Mouse (Mus musculus): ENCODE measurements around the gene Tex19.2. TPM values are rescaled to one million over a fixed set of nuclear protein-coding genes. Genes with fewer than 3 reads are reported as not detected.

The Tex19.2 gene
- polyA plus RNA-seq (2016; fragmentation: Nextera tagmentation; extraction: Ambion mirVana), result not detected in 2 replicates

DNA sequence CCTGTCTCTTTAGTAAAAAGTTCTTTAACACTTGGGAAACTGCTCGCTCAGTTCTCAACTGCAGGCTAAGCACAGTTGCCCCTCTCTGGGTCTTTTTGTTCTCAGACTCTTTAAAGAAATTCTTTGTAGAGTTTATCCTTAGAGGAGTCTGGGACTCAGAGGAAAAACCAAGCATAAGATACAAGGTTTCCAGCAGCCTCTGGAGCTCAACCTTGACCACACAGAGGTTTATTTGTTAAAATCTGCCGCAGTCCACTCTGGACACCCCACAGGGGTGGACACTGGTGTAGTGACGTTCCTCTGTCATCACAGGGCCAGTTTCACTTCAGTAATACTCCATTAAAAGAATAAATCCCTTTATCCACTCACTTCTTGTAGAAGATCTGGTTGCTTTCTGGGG lies at the start of gene Tex19.2:
TSS of gene Tex19.2 (minus strand) at position 101 of the 400 bp plus-strand sequence.
- Histone ChIP-seq H3K36me3 (no peaks in the 10 kb centered on the region), H3K27ac (no peak within 1 kb of the TSS), H3K4me3 (replicated peaks) (no peak within 1 kb of the TSS), H3K9ac (replicated peaks) (no peak within 1 kb of the TSS), H3K4me1 (replicated peaks) (no peaks in the 10 kb centered on the region), H3K9me3 (no peaks in the 10 kb centered on the region), H3K4me2 (no peak within 1 kb of the TSS), H3K27me3 (no peaks in the 10 kb centered on the region)
- 88% methylated on average over 3 of the region's 3 CpGs for WGBS
- no peak for ATAC-seq (ENCODE audit: insufficient number of reproducible peaks, insufficient read depth, low FRiP score, low TSS enrichment, low read depth)

DNA sequence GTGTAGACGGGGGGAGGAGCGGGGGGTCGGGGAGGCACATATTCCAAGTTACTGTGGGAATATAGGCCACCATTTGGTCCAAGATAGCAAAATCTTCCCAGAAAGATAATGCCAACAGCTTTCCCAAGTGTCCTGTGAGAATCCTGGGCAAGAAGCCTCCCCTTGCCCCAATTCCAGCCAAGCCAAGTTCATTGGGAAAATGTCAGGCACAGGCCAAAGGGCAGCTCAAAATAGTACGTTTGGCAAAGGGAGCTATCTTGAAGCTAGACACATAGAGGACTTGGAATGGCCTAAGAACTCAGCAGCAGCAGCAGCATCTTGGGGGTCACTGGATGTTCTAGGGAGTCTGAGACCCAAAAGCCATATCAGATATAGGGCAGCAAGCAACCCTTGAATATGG lies 45.3 kb upstream of the Tex19.2 start:
- peaks cover 8% of the 10 kb centered on the region for H3K27me3 ChIP-seq
- H3K4me2 ChIP-seq, result no peak overlapping the region
- ATAC-seq (ENCODE audit: insufficient number of reproducible peaks, insufficient read depth, low FRiP score, low TSS enrichment, low read depth), result no peak
- WGBS, result 90% methylated on average over 4 of the region's 4 CpGs
- H3K4me3 ChIP-seq (replicated peaks), result no peak overlapping the region
- H3K27ac ChIP-seq, result no peak overlapping the region
- no peaks in the 10 kb centered on the region for H3K36me3 ChIP-seq
- H3K9me3 ChIP-seq, result no peaks in the 10 kb centered on the region
- H3K9ac ChIP-seq (replicated peaks), result no peak overlapping the region
- H3K4me1 ChIP-seq (replicated peaks), result 0 out of 2 replicates have a peak, but pooled peaks cover 5% of the 10 kb centered on the region

DNA sequence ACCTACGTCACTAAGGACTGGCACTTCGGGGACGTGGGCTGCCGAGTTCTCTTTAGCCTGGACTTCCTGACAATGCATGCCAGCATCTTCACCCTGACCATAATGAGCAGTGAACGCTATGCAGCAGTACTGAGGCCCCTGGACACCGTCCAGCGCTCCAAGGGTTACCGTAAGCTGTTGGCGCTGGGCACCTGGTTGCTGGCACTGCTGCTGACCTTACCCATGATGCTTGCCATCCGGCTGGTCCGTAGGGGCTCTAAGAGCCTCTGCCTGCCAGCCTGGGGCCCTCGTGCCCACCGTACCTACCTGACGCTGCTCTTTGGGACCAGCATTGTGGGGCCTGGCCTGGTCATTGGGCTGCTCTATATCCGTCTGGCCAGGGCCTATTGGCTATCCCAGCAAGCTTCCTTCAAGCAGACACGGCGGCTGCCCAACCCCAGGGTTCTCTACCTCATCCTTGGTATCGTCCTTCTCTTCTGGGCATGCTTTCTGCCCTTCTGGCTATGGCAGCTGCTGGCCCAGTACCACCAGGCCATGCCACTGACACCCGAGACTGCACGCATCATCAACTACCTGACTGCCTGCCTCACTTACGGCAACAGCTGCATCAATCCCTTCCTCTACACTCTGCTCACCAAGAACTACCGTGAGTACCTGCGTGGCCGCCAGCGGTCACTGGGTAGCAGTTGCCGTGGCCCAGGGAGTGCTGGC lies 42.3 kb upstream of the Tex19.2 start:
- H3K4me1 ChIP-seq (replicated peaks), result peaks cover 16% of the 10 kb centered on the region
- peaks cover 32% of the 10 kb centered on the region for H3K27me3 ChIP-seq
- no peak for ATAC-seq (ENCODE audit: insufficient number of reproducible peaks, insufficient read depth, low FRiP score, low TSS enrichment, low read depth)
- H3K9me3 ChIP-seq, result no peaks in the 10 kb centered on the region
- no peaks in the 10 kb centered on the region for H3K36me3 ChIP-seq
- no peak overlapping the region for H3K4me3 ChIP-seq (replicated peaks)
- WGBS, result 89% methylated on average over 26 of the region's 26 CpGs
- no peak overlapping the region for H3K9ac ChIP-seq (replicated peaks)
- H3K4me2 ChIP-seq, result no peak overlapping the region
- no peak overlapping the region for H3K27ac ChIP-seq

DNA sequence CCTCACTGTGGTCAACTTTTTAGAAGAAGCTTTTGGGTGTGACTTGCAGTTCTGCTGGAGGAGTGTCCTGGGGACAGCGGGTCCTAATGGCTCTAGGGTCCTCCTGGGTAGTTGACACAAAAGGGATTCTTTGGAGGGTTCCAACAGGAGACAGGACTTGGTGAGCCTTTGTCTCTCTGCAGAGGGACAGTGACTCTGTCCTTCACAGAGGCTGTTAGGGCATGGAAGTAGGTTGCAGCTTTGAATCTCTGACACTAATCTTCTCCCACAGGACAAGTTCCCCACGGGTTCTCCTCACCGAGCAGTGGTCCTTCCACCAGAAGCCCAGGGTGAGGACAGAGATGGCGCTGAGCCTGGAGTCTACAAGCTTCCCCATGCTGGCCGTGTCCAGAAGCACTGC lies 41.5 kb upstream of the Tex19.2 start, which contains the start of gene Uts2r:
TSS of gene Uts2r (plus strand) at position 301 of the 400 bp plus-strand sequence.
- H3K9ac ChIP-seq (replicated peaks), result no peak within 1 kb of the TSS
- H3K4me3 ChIP-seq (replicated peaks), result no peak within 1 kb of the TSS
- no peaks in the 10 kb centered on the region for H3K9me3 ChIP-seq
- H3K27me3 ChIP-seq, result peaks cover 40% of the 10 kb centered on the region
- H3K4me2 ChIP-seq, result no peak within 1 kb of the TSS
- no peaks in the 10 kb centered on the region for H3K36me3 ChIP-seq
- ATAC-seq (ENCODE audit: insufficient number of reproducible peaks, insufficient read depth, low FRiP score, low TSS enrichment, low read depth), result no peak
- WGBS, result 90% methylated on average over 5 of the region's 5 CpGs
- H3K27ac ChIP-seq, result no peak within 1 kb of the TSS
- H3K4me1 ChIP-seq (replicated peaks), result peaks cover 16% of the 10 kb centered on the region

DNA sequence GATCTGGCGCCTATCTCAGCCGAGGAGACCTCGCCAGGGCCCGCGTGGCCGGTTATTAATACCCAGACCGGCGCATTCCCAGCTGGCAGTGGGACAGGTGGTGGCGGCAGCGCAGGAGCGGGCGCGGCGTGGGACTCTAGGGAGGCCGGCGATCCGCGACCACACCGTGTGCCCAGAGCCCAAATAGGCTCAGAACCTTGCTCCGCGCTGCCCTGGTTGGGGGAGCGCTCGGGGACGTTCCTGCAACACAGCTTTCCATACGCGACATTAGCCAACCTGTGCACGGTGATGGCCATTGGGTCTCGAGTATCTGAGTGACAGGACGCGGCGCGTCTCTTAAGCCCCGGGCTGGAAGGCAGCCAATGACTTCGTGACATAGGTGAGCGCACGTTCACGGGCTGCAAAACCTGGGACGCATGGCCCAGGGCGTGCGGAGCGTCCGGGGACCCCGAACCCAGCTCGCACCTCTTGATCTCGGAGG lies 38.0 kb upstream of the Tex19.2 start:
- WGBS, result 1% methylated on average over 45 of the region's 45 CpGs
- peaks cover 57% of the 10 kb centered on the region for H3K27me3 ChIP-seq
- H3K4me2 ChIP-seq, result peak overlapping the region; percentile 67
- peaks cover 11% of the 10 kb centered on the region for H3K4me1 ChIP-seq (replicated peaks)
- no peaks in the 10 kb centered on the region for H3K9me3 ChIP-seq
- H3K27ac ChIP-seq, result no peak overlapping the region
- no peaks in the 10 kb centered on the region for H3K36me3 ChIP-seq
- peak overlapping the region; percentile 40; the same call in 1 of the 2 replicates for H3K9ac ChIP-seq (replicated peaks)
- H3K4me3 ChIP-seq (replicated peaks), result peak overlapping the region; percentile 40
- no peak for ATAC-seq (ENCODE audit: insufficient number of reproducible peaks, insufficient read depth, low FRiP score, low TSS enrichment, low read depth)

DNA sequence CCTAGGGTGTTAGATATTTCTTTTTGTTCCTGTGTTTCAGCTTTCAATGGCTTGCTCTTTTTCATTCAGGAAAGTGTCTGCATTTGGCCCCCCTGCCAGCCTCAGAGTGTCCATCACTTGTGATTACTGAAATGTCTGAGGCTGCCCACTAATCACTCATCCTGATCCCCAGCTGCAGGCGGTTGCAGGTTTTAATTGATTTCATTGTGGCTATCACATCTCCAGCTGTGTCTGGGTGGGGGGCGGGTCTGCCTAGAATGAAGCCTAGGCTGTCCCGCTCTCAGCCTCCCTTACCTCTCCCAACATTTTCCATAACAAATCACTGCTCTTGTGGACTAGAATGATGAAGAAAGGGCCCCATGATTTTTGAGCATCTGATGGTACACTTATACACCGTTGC lies 35.7 kb upstream of the Tex19.2 start:
- no peak overlapping the region for H3K27ac ChIP-seq
- WGBS, result 33% methylated on average over 4 of the region's 4 CpGs
- H3K4me3 ChIP-seq (replicated peaks), result no peak overlapping the region
- peaks cover 11% of the 10 kb centered on the region for H3K4me1 ChIP-seq (replicated peaks)
- ATAC-seq (ENCODE audit: insufficient number of reproducible peaks, insufficient read depth, low FRiP score, low TSS enrichment, low read depth), result no peak
- H3K36me3 ChIP-seq, result no peaks in the 10 kb centered on the region
- H3K9ac ChIP-seq (replicated peaks), result no peak overlapping the region
- no peaks in the 10 kb centered on the region for H3K9me3 ChIP-seq
- peaks cover 49% of the 10 kb centered on the region for H3K27me3 ChIP-seq
- no peak overlapping the region for H3K4me2 ChIP-seq

DNA sequence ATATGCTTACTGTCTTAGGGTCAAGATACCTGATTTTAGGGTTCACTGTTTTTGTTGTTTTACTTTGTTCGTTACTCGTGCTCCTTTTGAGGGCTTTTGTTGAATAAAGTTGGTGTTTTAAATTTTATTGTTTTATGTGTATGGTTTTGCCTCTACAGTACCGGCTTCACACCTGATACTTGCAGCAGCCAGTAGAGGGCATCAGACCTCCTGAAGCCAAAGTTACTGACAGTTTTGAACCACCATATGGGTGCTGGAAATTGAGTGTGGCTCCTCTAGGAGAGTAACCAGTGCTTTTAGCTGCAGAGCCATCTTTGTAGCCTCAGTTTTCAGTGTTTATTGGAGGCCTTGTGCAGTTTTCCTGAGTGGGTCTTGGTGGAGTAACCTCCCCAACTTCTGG lies 29.7 kb upstream of the Tex19.2 start:
- Histone ChIP-seq H3K4me2 (no peak overlapping the region), H3K4me1 (replicated peaks) (no peaks in the 10 kb centered on the region), H3K36me3 (no peaks in the 10 kb centered on the region), H3K9ac (replicated peaks) (no peak overlapping the region), H3K27me3 (no peaks in the 10 kb centered on the region), H3K27ac (no peak overlapping the region), H3K9me3 (no peaks in the 10 kb centered on the region), H3K4me3 (replicated peaks) (no peak overlapping the region)
- WGBS, result 72% methylated on average over 3 of the region's 3 CpGs
- ATAC-seq (ENCODE audit: insufficient number of reproducible peaks, insufficient read depth, low FRiP score, low TSS enrichment, low read depth), result no peak

DNA sequence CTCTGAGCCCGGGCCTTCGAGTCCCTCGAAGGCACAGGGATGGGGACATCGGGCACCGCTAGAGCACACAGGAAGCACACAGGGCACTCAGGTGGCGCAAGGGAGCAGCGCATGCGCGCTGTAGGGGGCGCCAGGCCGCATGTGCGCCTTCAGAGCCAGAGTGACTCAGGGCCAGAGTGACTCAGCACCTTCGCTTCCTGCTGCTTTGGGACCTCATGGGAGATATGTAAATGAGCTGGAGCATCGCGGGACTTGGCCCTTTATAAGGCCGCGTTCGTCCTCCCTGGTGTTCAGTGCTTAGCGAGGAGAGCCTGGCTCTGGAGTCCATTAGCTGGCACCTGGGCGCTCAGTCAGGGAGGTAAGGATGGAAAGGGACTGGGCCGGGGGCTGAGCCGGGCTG lies 27.4 kb upstream of the Tex19.2 start, which contains the start of gene Tex19.1:
TSS of gene Tex19.1 (plus strand) at position 279 of the 400 bp plus-strand sequence.
- Histone ChIP-seq H3K36me3 (no peaks in the 10 kb centered on the region), H3K27ac (no peak within 1 kb of the TSS)

DNA sequence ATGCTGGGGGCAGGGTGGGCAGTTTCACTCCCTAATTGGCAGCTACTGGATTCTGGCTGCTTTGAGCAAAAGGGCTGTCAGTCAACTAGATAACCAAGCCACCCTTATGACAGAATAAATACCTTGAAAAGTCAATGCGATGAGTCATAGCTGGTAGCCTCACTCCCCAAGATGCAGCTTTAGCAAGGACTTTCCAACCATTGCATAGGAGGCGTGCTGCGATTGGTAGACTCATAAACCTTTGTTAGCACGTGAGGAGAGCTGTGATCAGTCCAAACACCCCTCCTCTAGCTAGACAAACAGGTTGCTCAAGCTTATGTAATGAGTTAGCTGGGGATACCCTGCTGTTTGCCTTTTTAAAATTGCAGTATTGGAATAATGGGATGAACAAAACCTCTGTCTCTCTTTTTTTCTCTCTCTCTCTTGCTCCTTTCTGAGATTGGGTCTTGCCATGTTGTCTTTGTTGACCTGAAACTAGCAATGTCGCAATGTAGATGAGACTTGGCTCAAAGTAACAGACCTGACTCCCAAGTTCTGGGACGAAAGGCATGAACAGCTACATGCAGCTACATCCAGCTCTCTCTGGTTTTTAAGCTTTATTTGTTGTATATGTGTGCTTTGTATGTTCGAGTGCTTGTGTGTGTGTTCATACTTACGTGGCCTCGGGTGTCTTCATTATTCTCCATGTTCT lies 25.0 kb upstream of the Tex19.2 start:
- H3K4me2 ChIP-seq, result no peak overlapping the region
- no peak for ATAC-seq (ENCODE audit: insufficient number of reproducible peaks, insufficient read depth, low FRiP score, low TSS enrichment, low read depth)
- no peak overlapping the region for H3K27ac ChIP-seq
- no peak overlapping the region for H3K4me3 ChIP-seq (replicated peaks)
- no peaks in the 10 kb centered on the region for H3K27me3 ChIP-seq
- WGBS, result 82% methylated on average over 9 of the region's 9 CpGs
- no peaks in the 10 kb centered on the region for H3K36me3 ChIP-seq
- H3K9ac ChIP-seq (replicated peaks), result no peak overlapping the region
- no peaks in the 10 kb centered on the region for H3K9me3 ChIP-seq
- no peaks in the 10 kb centered on the region for H3K4me1 ChIP-seq (replicated peaks)

More for the DNA sequence above, 27.4 kb upstream of the Tex19.2 start, which contains the start of gene Tex19.1:
- no peak within 1 kb of the TSS for H3K9ac ChIP-seq (replicated peaks)
- no peaks in the 10 kb centered on the region for H3K27me3 ChIP-seq
- ATAC-seq (ENCODE audit: insufficient number of reproducible peaks, insufficient read depth, low FRiP score, low TSS enrichment, low read depth), result no peak
- H3K9me3 ChIP-seq, result no peaks in the 10 kb centered on the region
- H3K4me2 ChIP-seq, result no peak within 1 kb of the TSS
- H3K4me1 ChIP-seq (replicated peaks), result no peaks in the 10 kb centered on the region
- H3K4me3 ChIP-seq (replicated peaks), result no peak within 1 kb of the TSS
- WGBS, result 92% methylated on average over 22 of the region's 22 CpGs

DNA sequence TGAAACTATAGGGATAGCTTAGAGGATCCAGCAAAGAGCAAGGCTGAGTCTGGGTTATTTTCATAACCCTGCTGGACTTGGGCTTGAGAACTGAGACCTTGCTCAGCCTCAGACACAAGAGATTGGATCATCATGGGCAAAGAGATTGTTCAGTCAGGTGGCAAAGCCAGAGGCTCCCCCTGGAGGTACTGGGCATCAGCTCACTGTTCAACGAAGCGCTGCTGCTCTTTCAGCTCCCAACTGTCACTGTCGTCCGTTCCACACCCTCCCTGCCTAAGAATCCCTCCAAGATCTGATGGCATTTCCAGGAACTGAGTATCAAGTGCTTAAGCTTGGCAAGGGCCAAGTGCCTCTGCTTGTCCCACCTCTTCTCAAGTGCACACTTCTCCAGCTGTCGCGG lies 20.3 kb upstream of the Tex19.2 start:
- Histone ChIP-seq H3K36me3 (no peaks in the 10 kb centered on the region), H3K4me3 (replicated peaks) (no peak overlapping the region), H3K4me2 (no peak overlapping the region), H3K9me3 (no peaks in the 10 kb centered on the region), H3K27me3 (no peaks in the 10 kb centered on the region), H3K9ac (replicated peaks) (no peak overlapping the region), H3K4me1 (replicated peaks) (no peaks in the 10 kb centered on the region), H3K27ac (no peak overlapping the region)
- ATAC-seq (ENCODE audit: insufficient number of reproducible peaks, insufficient read depth, low FRiP score, low TSS enrichment, low read depth), result no peak
- 61% methylated on average over 6 of the region's 6 CpGs for WGBS

DNA sequence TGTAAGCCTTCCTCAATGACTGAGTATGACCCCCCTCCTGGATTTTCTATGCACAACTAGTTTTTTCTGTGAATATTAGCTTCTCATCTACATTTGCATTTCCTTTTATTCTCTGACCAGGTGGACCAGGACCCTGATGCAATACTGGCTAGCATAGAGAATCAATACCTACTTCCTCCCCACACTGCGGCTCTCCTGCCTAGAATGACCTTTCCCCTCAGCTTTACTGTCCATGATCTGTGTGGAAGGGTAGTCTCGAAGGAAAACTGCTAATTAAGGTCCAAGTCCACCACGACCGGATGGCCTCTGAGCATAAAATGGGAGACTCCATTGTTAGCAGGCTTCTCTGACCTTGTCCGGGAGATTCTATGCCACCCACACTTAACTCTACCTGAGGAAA lies 19.2 kb upstream of the Tex19.2 start:
- Histone ChIP-seq H3K9me3 (no peaks in the 10 kb centered on the region), H3K27me3 (no peaks in the 10 kb centered on the region), H3K9ac (replicated peaks) (no peak overlapping the region), H3K27ac (no peak overlapping the region), H3K4me3 (replicated peaks) (no peak overlapping the region), H3K4me1 (replicated peaks) (no peaks in the 10 kb centered on the region), H3K4me2 (no peak overlapping the region), H3K36me3 (no peaks in the 10 kb centered on the region)
- ATAC-seq (ENCODE audit: insufficient number of reproducible peaks, insufficient read depth, low FRiP score, low TSS enrichment, low read depth), result no peak
- 81% methylated on average over 5 of the region's 5 CpGs for WGBS

Data from limb, embryonic 12.5 days (tissue).